Comparison of ENCODE assay signal across 35 mouse cellular contexts in the genomic region with DNA sequence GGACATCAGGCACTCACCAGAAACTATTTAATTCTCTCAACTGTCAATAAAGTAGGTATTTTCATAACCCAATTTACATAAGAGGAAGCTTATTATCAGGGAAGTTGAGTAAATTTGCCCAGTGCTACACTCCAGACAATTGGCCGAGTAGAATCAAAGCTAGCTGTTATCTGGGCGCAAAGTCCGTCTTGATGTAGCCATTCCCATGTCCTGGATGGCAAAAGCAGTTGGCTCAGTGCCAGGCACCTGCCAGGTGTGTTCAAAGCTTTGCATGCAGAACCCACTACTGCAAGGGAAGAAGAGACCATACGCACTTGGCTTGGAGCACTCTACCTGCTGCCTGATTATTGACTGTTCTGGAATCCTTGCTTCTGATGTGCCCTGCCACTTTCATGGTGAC. TPM values are rescaled to one million over a fixed set of nuclear protein-coding genes. Genes with fewer than 3 reads are reported as not detected.
DNase-seq lines count a peak whose midpoint lies in the region; ATAC-seq lines count a peak whose summit lies in the region.
"Had no signal": no experiment of that assay in that cellular context is flagged by ENCODE, and none has a peak within 500 bp of the region (broad histone marks: within the 10 kb centered on the region; RNA-seq: fewer than 3 reads in every experiment).

No protein-coding gene starts in this region.

- no peaks in the 10 kb centered on the region for H3K9me3 ChIP-seq in stomach, embryonic 14.5 days (ENCODE audit: control insufficient read depth, low read depth, low read length)
- H3K9me3 ChIP-seq: embryonic facial prominence, embryonic 10.5 days; embryonic facial prominence, embryonic 15.5 days; forebrain, embryonic 12.5 days; hindbrain, embryonic 12.5 days had no signal

- H3K9ac ChIP-seq in stomach, embryonic 14.5 days (replicated peaks; ENCODE audit: low read depth, low read length) = no peak overlapping the region
- H3K9ac ChIP-seq: embryonic facial prominence, embryonic 15.5 days; forebrain, embryonic 12.5 days; hindbrain, embryonic 12.5 days had no signal

- H3K27me3 ChIP-seq in stomach, embryonic 14.5 days (ENCODE audit: control insufficient read depth, insufficient read depth, low read length) = no peaks in the 10 kb centered on the region
- H3K27me3 ChIP-seq: CH12.LX; embryonic facial prominence, embryonic 15.5 days; forebrain, embryonic 12.5 days; hindbrain, embryonic 12.5 days had no signal

- H3K36me3 ChIP-seq in stomach, embryonic 14.5 days (ENCODE audit: control insufficient read depth, insufficient read depth, low read length) = peaks cover 11% of the 10 kb centered on the region

- no peak overlapping the region for H3K4me3 ChIP-seq in stomach, embryonic 14.5 days (ENCODE audit: low read depth, low read length)
- H3K4me3 ChIP-seq: embryonic facial prominence, embryonic 10.5 days; embryonic facial prominence, embryonic 15.5 days; forebrain, embryonic 12.5 days; hindbrain, embryonic 12.5 days; layer of hippocampus, adult 2 months; left cerebral cortex, adult 2 months had no signal

- H3K27ac ChIP-seq in stomach, embryonic 14.5 days (ENCODE audit: low read length) = no peak overlapping the region
- H3K27ac ChIP-seq: embryonic facial prominence, embryonic 10.5 days; embryonic facial prominence, embryonic 15.5 days; forebrain, embryonic 12.5 days; hindbrain, embryonic 12.5 days; layer of hippocampus, adult 2 months; left cerebral cortex, adult 2 months had no signal

- 76% methylated on average over 4 of the region's 4 CpGs for WGBS in stomach, embryonic 14.5 days

- no peak overlapping the region for H3K4me2 ChIP-seq in stomach, embryonic 14.5 days (replicated peaks; ENCODE audit: low read depth, low read length)
- H3K4me2 ChIP-seq: embryonic facial prominence, embryonic 15.5 days; forebrain, embryonic 12.5 days; heart, embryonic 11.5 days; hindbrain, embryonic 12.5 days had no signal

- peak; percentile 92 for ATAC-seq in stomach, embryonic 14.5 days (ENCODE audit: insufficient number of reproducible peaks, insufficient read depth, low FRiP score, low read depth)
- ATAC-seq: activated CD4-positive, CD25-positive, alpha-beta regulatory T cell, adult 4 months had no signal

- H3K4me1 ChIP-seq in stomach, embryonic 14.5 days (ENCODE audit: control insufficient read depth, insufficient read depth, low read length) = no peaks in the 10 kb centered on the region
- H3K4me1 ChIP-seq: embryonic facial prominence, embryonic 15.5 days had no signal

- peak; percentile 79 for DNase-seq in heart, adult 11 months
- no peak for DNase-seq in heart, adult 9 months (ENCODE audit: low spot score in 2 of 2)
- DNase-seq in right cerebral cortex, postnatal 4 days = peak; percentile 10
- no peak for DNase-seq in right cerebral cortex, adult 2 months (ENCODE audit: low spot score in 2 of 2)
- DNase-seq in left cerebral cortex, adult 9 months (ENCODE audit: low spot score in 2 of 2) = no peak
- no peak for DNase-seq in embryo, embryonic 9.5 days (ENCODE audit: extremely low spot score)
- DNase-seq in adrenal gland, postnatal 10 days = no peak
- DNase-seq: adrenal gland, adult 2 months; cerebellum, adult 2 months; gastrocnemius, postnatal 14 days; heart, postnatal 36 days; kidney, adult 9 months; left cerebral cortex, postnatal 4 days; lung, adult 18-20 months; lung, postnatal 14 days; midbrain, embryonic 14.5 days; retina, postnatal 1 day; right cerebral cortex, postnatal 25 days; thymus, adult 18-20 months; thymus, postnatal 25 days had no signal

RNA-seq across cellular contexts. Expression of a gene that starts 6.8 kb away (rescaled TPM):
- 91.2 and 92.3 TPM in 2 replicates for polyA plus RNA-seq in stomach, embryonic 14.5 days (2014; fragmentation: Nextera tagmentation; extraction: Ambion mirVana)
- total RNA-seq in adrenal gland, postnatal 10 days (2021) = 10 to 100 TPM; 14.2 to 16.7 TPM
- total RNA-seq: monocyte, adult 5-6 weeks had no signal

RNA-seq across cellular contexts. Expression of a gene that starts 19.6 kb away (rescaled TPM):
- 129 and 133 TPM in 2 replicates for polyA plus RNA-seq in stomach, embryonic 14.5 days (2014; fragmentation: Nextera tagmentation; extraction: Ambion mirVana)
- total RNA-seq in adrenal gland, postnatal 10 days (2021) = 10 to 100 TPM; 53.0 to 59.0 TPM

RNA-seq across cellular contexts. Expression of a gene that starts 19.7 kb away (rescaled TPM):
- polyA plus RNA-seq in stomach, embryonic 14.5 days (2014; fragmentation: Nextera tagmentation; extraction: Ambion mirVana) = 19.9 and 20.0 TPM in 2 replicates
- 1 to 10 TPM; 2.7 to 4.3 TPM for total RNA-seq in adrenal gland, postnatal 10 days (2021)

RNA-seq across cellular contexts. Expression of a gene that starts 33.5 kb away (rescaled TPM):
- 12.8 and 13.3 TPM in 2 replicates for polyA plus RNA-seq in stomach, embryonic 14.5 days (2014; fragmentation: Nextera tagmentation; extraction: Ambion mirVana)
- under 1 TPM in 1 of 2 experiments, not detected in 1; 0.09 TPM for total RNA-seq in adrenal gland, postnatal 10 days (2021)
- total RNA-seq: CH12.LX; ES-E14; gastrocnemius, postnatal 14 days; granulocyte monocyte progenitor cell, adult 5-6 weeks; heart, postnatal 36 days; monocyte, adult 5-6 weeks had no signal
- polyA plus RNA-seq: activated CD4-positive, CD25-positive, alpha-beta regulatory T cell, adult 4 months; C2C12; embryonic facial prominence, embryonic 15.5 days; heart, embryonic 11.5 days; limb, embryonic 14.5 days had no signal

RNA-seq across cellular contexts. Expression of a gene that starts 50.8 kb away (rescaled TPM):
- 623 and 627 TPM in 2 replicates for polyA plus RNA-seq in stomach, embryonic 14.5 days (2014; fragmentation: Nextera tagmentation; extraction: Ambion mirVana)
- 1,000 to 10,000 TPM in 1 of 2 experiments, 100 to 1,000 TPM in 1; 951 to 1,021 TPM for total RNA-seq in adrenal gland, postnatal 10 days (2021)

Comparison
In these comparisons a context has a peak if more than half of its experiments do, and no peak if none do; other contexts are left out.
1. DNase-seq: peak in heart, adult 11 months (single experiment) and right cerebral cortex, postnatal 4 days (single experiment); none in heart, adult 9 months (0 of 2), right cerebral cortex, adult 2 months (0 of 2), left cerebral cortex, adult 9 months (0 of 2), embryo, embryonic 9.5 days (single experiment) and adrenal gland, postnatal 10 days (single experiment).